Mouse (Mus musculus) duodenum, adult 2 months (tissue): Measurements from ENCODE around the gene Oas1f. TPM values are rescaled to one million over a fixed set of nuclear protein-coding genes. Genes with fewer than 3 reads are reported as not detected.

Experiments used
- polyA plus RNA-seq: library from polyadenylated mRNA; depleted of rRNA; stranded (reverse); fragments of >200 nt; gene quantifications from 2 replicates; pipeline ENCODE4 v1.2.3, GENCODE M21; 2012; ENCODE audit warnings: low replicate concordance; rRNA removed

The Oas1f gene
- 0.08 TPM in 1 of 2 replicates, not detected in the other for polyA plus RNA-seq

GRCm38 (mm10) chr5:120847067-120847466 lies at the start of gene Oas1f:
TSS of gene Oas1f (plus strand) at chr5:120847367.

GRCm38 (mm10) chr5:120811951-120812819 lies 35.0 kb upstream of the Oas1f start, which contains the start of gene Oas1c:
TSS of gene Oas1c (minus strand) at chr5:120812514.

GRCm38 (mm10) chr5:120861121-120861520 lies 14.0 kb downstream of the Oas1f start, which contains the start of gene Oas1h:
TSS of gene Oas1h (plus strand) at chr5:120861421.

GRCm38 (mm10) chr5:120887413-120887812 lies 40.2 kb downstream of the Oas1f start, which contains the start of gene Oas1g:
TSS of gene Oas1g (minus strand) at chr5:120887613.

GRCm38 (mm10) chr5:120906791-120907733 lies 59.9 kb downstream of the Oas1f start, which contains the start of gene Oas1a:
TSS of gene Oas1a (minus strand) at chr5:120907521.

Other genes with a start within 250 kb of the Oas1f start
- gene Rita1, start 234.8 kb upstream of the Oas1f start, polyA plus RNA-seq: 17.6 and 17.8 TPM in 2 replicates
- 31.8 and 32.2 TPM in 2 replicates for gene Ddx54, start 234.6 kb upstream of the Oas1f start, polyA plus RNA-seq
- gene Cfap73, start 213.1 kb upstream of the Oas1f start, polyA plus RNA-seq: not detected in 2 replicates
- gene Rasal1, start 198.6 kb upstream of the Oas1f start, polyA plus RNA-seq: 0.96 and 4.4 TPM in 2 replicates
- gene Dtx1, start 135.4 kb upstream of the Oas1f start, polyA plus RNA-seq: 12.1 and 26.2 TPM in 2 replicates
- 2.0 and 5.7 TPM in 2 replicates for gene Oas2, start 97.5 kb upstream of the Oas1f start, polyA plus RNA-seq
- 3.4 and 73.2 TPM in 2 replicates for gene Oas3, start 69.7 kb upstream of the Oas1f start, polyA plus RNA-seq
- 2.2 TPM in 1 of 2 replicates, not detected in the other for gene Oas1e, start 51.8 kb upstream of the Oas1f start, polyA plus RNA-seq
- gene Oas1c, start 34.9 kb upstream of the Oas1f start, polyA plus RNA-seq: 1.3 and 3.9 TPM in 2 replicates
- gene Oas1h, start 14.1 kb downstream of the Oas1f start, polyA plus RNA-seq: not detected in 2 replicates
- gene Oas1g, start 40.2 kb downstream of the Oas1f start, polyA plus RNA-seq: 5.4 and 36.4 TPM in 2 replicates
- gene Oas1a, start 60.2 kb downstream of the Oas1f start, polyA plus RNA-seq: 13.5 and 52.3 TPM in 2 replicates
- 0.11 and 0.32 TPM in 2 replicates for gene Oas1d, start 67.2 kb downstream of the Oas1f start, polyA plus RNA-seq
- gene Rph3a, start 162.7 kb downstream of the Oas1f start, polyA plus RNA-seq: 0.15 and 0.37 TPM in 2 replicates